Mouse (Mus musculus): ENCODE results near the gene Clasp1. TPM values are rescaled to one million over a fixed set of nuclear protein-coding genes. Genes with fewer than 3 reads are reported as not detected.
A peak's percentile ranks its signal among the peaks of the same experiment; 100 is the strongest.

The Clasp1 gene
- polyA plus RNA-seq, 1 experiment from 2014 or later, result 98.6 TPM

DNA sequence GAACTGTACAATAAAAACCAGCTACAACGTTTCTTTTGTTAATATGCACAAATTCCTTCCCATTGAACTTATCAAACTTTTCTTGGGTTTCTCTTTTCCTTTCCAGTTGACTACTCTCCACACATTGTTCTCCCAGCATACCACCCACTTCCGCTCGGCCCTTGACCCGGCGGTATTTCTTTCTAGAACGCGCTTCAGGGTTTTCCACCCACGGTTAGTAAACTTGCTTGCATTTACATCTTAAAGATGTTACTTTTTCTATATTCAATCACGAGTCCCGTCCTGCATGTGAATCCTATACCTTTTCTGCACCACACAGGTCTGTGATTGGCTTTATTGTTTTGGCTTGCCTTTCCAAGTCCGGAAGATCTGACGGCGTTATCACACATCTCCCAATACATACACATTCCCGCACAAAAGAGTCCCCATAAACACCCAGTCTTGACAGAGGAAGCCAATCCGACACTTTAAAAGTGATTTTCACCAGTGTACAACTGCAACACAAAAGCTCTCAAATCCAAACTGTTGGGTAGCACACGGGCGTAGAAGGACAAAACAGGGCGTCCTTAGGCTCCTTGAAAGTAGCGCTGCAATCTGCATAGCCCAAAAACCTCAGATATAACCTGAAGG is 616 bp upstream of the Clasp1 start:
- Histone ChIP-seq H3K27me3 (ENCODE audit: control insufficient read depth, insufficient read depth, low read length) (no peaks in the 10 kb centered on the region), H3K4me2 (ENCODE audit: low read depth) (peak overlapping the region; percentile 64), H3K9me3 (ENCODE audit: control insufficient read depth, low read length) (no peaks in the 10 kb centered on the region), H3K36me3 (ENCODE audit: control insufficient read depth, insufficient read depth, low read length) (no peaks in the 10 kb centered on the region), H3K27ac (ENCODE audit: low read depth, low read length) (peak overlapping the region; percentile 90), H3K9ac (ENCODE audit: low read length) (peak overlapping the region; percentile 76), H3K4me3 (ENCODE audit: low read depth, low read length) (peak overlapping the region; percentile 94), H3K4me1 (ENCODE audit: control insufficient read depth, insufficient read depth, low read length) (peaks cover 6% of the 10 kb centered on the region; the same call in 1 of the 2 replicates)
- ATAC-seq (ENCODE audit: insufficient read depth, low FRiP score, low TSS enrichment) (0 out of 2 replicates have a peak, but pooled peaks have one; percentile 33), DNase-seq (ENCODE audit: low spot score) (peak; percentile 72)
- WGBS, result under 1% methylated on average over 19 of the region's 19 CpGs

DNA sequence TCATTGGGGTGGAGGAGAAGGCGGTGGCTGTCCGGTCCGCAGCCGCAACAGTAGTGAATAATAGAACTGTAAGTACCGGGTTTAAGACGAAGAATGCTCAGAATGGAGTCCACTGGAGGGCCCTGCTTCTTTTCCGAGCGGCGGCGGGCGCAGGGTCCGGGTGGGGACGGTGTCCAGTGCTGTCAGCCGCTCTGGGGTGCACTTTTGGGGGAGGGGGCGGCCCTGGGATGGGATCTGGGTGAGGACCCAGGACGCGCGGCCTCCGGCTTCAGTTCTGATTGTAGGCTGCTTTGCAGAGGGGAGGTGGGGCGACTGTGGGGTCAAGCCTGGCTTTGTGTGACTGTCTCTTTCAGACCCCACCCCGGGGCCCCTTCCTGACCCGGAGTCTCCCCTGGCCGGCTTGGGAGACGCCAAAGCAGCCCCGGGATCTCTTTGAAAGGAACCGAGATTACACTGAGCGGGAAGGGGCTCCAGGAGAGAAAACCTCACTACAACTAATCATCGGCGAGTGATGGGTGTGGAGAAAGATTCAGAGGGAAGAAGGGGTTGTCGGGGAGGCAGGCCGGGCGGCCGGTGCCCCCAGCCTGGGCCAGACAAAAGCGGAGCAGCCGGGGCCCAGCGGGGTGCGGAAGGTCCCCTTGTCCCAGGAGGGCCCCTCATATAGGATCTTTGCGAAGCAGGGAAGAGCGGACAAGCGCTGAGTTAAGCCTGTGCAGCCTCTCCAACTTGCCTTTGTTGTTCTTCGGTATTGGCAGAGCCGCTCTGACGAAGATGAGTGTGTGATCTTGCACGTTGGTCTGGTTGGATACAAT is 802 bp downstream of the Clasp1 start:
- ATAC-seq (ENCODE audit: insufficient read depth, low FRiP score, low TSS enrichment) (peak; percentile 61), DNase-seq (ENCODE audit: low spot score) (peak; percentile 64)
- WGBS, result under 1% methylated on average over 43 of the region's 44 CpGs
- Histone ChIP-seq H3K27me3 (ENCODE audit: control insufficient read depth, insufficient read depth, low read length) (no peaks in the 10 kb centered on the region), H3K4me2 (ENCODE audit: low read depth) (peak overlapping the region; percentile 64), H3K4me3 (ENCODE audit: low read depth, low read length) (peak overlapping the region; percentile 94), H3K9ac (ENCODE audit: low read length) (peak overlapping the region; percentile 81), H3K9me3 (ENCODE audit: control insufficient read depth, low read length) (no peaks in the 10 kb centered on the region), H3K27ac (ENCODE audit: low read depth, low read length) (peak overlapping the region; percentile 90), H3K4me1 (ENCODE audit: control insufficient read depth, insufficient read depth, low read length) (peaks cover 6% of the 10 kb centered on the region; the same call in 1 of the 2 replicates), H3K36me3 (ENCODE audit: control insufficient read depth, insufficient read depth, low read length) (no peaks in the 10 kb centered on the region)

DNA sequence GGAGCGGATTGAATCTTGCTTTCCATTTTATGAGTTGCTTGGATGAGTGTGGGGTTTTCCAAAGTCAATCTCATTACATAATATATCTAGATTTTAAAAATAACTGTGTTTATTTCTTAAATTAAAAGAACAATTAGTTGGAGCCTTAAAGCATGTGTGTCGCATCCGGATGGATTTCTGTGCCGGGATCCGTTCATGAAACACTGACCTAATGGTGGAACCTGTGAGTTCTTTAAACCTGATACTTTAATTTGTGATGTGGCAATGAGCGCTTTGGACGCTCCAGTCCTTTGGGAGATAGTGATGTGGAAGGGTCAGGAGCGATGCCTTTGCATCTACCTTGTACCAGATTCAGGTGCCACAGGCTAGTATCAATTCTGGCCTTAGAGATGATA is 1.4 kb downstream of the Clasp1 start:
- no peak for ATAC-seq (ENCODE audit: insufficient read depth, low FRiP score, low TSS enrichment)
- peaks cover 6% of the 10 kb centered on the region; the same call in 1 of the 2 replicates for H3K4me1 ChIP-seq (ENCODE audit: control insufficient read depth, insufficient read depth, low read length)
- H3K27me3 ChIP-seq (ENCODE audit: control insufficient read depth, insufficient read depth, low read length), result no peaks in the 10 kb centered on the region
- H3K4me2 ChIP-seq (ENCODE audit: low read depth), result peak overlapping the region; percentile 64
- WGBS, result 20% methylated on average over 8 of the region's 8 CpGs
- no peaks in the 10 kb centered on the region for H3K36me3 ChIP-seq (ENCODE audit: control insufficient read depth, insufficient read depth, low read length)
- no peaks in the 10 kb centered on the region for H3K9me3 ChIP-seq (ENCODE audit: control insufficient read depth, low read length)
- no peak for DNase-seq (ENCODE audit: low spot score)
- peak overlapping the region; percentile 90; the same call in 1 of the 2 replicates for H3K27ac ChIP-seq (ENCODE audit: low read depth, low read length)
- peak overlapping the region; percentile 81 for H3K9ac ChIP-seq (ENCODE audit: low read length)
- H3K4me3 ChIP-seq (ENCODE audit: low read depth, low read length), result peak overlapping the region; percentile 94

DNA sequence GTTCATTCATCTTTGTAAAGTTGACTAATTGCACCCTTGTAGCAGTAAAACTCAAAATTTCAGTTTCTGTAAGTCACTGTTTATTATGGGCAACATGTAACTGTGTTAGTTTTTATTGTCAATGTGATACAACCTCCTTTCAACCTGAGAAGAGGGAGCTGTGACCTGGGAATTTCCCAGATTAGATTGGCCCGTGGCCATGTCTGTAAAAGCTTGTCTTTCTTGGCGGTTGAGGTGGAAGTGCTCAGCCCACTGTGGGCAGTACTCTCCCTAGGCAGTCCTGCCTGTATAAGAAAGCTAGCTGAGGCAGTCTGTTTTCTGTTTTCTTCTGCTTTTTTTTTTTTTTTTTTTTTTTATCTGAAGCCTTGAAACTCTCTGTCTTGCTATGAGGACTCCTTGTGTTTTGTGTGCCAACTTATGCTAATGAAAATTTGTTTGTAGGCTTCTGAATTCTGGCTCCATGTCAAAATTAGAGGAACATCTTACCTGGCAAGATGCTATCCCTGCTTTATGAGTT is 2.1 kb downstream of the Clasp1 start:
- Histone ChIP-seq H3K27ac (ENCODE audit: low read depth, low read length) (no peak overlapping the region), H3K4me2 (ENCODE audit: low read depth) (peak overlapping the region; percentile 64), H3K9ac (ENCODE audit: low read length) (no peak overlapping the region; the same call in 1 of the 2 replicates), H3K4me3 (ENCODE audit: low read depth, low read length) (peak overlapping the region; percentile 94), H3K4me1 (ENCODE audit: control insufficient read depth, insufficient read depth, low read length) (peaks cover 6% of the 10 kb centered on the region; the same call in 1 of the 2 replicates), H3K27me3 (ENCODE audit: control insufficient read depth, insufficient read depth, low read length) (no peaks in the 10 kb centered on the region), H3K9me3 (ENCODE audit: control insufficient read depth, low read length) (no peaks in the 10 kb centered on the region), H3K36me3 (ENCODE audit: control insufficient read depth, insufficient read depth, low read length) (no peaks in the 10 kb centered on the region)
- ATAC-seq (ENCODE audit: insufficient read depth, low FRiP score, low TSS enrichment) (no peak), DNase-seq (ENCODE audit: low spot score) (no peak)
- 82% methylated on average over 2 of the region's 2 CpGs for WGBS

DNA sequence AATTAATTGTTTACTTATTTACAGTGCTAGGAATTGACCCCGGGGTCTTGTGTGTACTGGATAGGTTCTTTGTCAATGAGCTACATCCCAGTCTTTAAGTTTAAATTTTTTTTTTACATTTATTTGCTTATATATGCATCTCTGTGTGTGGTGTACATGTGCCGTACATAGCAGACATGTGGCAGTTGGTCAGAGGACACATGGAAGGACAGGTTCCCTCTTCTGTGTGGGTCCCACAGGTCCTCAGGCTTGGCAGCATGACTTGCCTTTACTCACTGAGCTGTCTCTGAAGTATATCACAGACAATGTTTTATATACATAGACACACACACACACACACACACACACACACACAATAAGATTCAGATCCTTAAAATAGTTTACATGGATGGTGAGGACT is 3.4 kb downstream of the Clasp1 start:
- Histone ChIP-seq H3K4me2 (ENCODE audit: low read depth) (no peak overlapping the region), H3K9ac (ENCODE audit: low read length) (no peak overlapping the region), H3K9me3 (ENCODE audit: control insufficient read depth, low read length) (no peaks in the 10 kb centered on the region), H3K4me1 (ENCODE audit: control insufficient read depth, insufficient read depth, low read length) (peaks cover 6% of the 10 kb centered on the region; the same call in 1 of the 2 replicates), H3K4me3 (ENCODE audit: low read depth, low read length) (no peak overlapping the region), H3K36me3 (ENCODE audit: control insufficient read depth, insufficient read depth, low read length) (no peaks in the 10 kb centered on the region), H3K27me3 (ENCODE audit: control insufficient read depth, insufficient read depth, low read length) (no peaks in the 10 kb centered on the region), H3K27ac (ENCODE audit: low read depth, low read length) (no peak overlapping the region)
- ATAC-seq (ENCODE audit: insufficient read depth, low FRiP score, low TSS enrichment), result no peak
- no peak for DNase-seq (ENCODE audit: low spot score)
- WGBS, result 94% methylated on average over 2 of the region's 2 CpGs

DNA sequence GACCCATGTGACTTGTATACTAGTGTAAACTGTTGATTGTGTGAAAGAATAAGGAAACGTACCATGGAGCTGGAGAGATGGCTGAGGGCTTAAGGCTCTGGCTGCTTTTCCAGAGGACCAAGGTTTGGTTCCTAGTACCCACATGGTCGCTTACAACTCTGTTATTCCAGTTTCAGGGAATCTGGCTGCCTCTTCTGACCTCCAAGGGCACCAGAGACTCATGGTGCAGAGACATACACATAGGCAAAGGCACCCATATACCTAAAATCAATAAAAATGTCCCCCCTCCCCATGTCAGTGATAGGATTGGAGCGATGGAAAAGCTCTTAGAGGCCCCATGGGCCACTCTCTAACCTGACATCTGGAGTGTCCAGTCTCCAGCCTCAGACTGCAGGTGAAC is 5.1 kb downstream of the Clasp1 start:
- no peak overlapping the region for H3K4me3 ChIP-seq (ENCODE audit: low read depth, low read length)
- H3K36me3 ChIP-seq (ENCODE audit: control insufficient read depth, insufficient read depth, low read length), result no peaks in the 10 kb centered on the region
- H3K27me3 ChIP-seq (ENCODE audit: control insufficient read depth, insufficient read depth, low read length), result no peaks in the 10 kb centered on the region
- H3K27ac ChIP-seq (ENCODE audit: low read depth, low read length), result no peak overlapping the region
- H3K9me3 ChIP-seq (ENCODE audit: control insufficient read depth, low read length), result no peaks in the 10 kb centered on the region
- no peak overlapping the region for H3K4me2 ChIP-seq (ENCODE audit: low read depth)
- DNase-seq (ENCODE audit: low spot score) (no peak), ATAC-seq (ENCODE audit: insufficient read depth, low FRiP score, low TSS enrichment) (no peak)
- H3K4me1 ChIP-seq (ENCODE audit: control insufficient read depth, insufficient read depth, low read length), result peaks cover 6% of the 10 kb centered on the region; the same call in 1 of the 2 replicates
- H3K9ac ChIP-seq (ENCODE audit: low read length), result no peak overlapping the region
- WGBS, result 92% methylated on average over 3 of the region's 3 CpGs

DNA sequence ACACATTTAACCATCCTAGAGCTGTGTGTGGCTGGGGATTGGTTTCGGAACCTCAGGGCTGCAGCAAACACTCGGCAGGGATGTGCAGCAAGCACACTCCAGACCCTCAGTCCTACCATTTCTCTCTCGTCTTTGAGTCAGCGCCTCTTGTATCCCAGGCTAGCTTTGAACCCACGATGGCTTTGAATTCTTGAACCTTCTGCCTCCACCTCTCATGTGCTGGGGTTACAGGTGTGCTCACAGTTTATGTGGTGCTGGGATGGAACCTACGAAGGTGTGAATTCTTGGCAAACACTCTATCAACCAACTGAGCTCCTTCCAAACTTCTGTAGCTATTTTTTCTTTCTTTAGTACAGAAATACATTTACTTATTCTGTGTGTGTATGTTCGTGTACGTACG is 9.0 kb downstream of the Clasp1 start:
- Histone ChIP-seq H3K36me3 (ENCODE audit: control insufficient read depth, insufficient read depth, low read length) (no peaks in the 10 kb centered on the region), H3K4me1 (ENCODE audit: control insufficient read depth, insufficient read depth, low read length) (no peaks in the 10 kb centered on the region), H3K4me3 (ENCODE audit: low read depth, low read length) (no peak overlapping the region), H3K4me2 (ENCODE audit: low read depth) (no peak overlapping the region), H3K27me3 (ENCODE audit: control insufficient read depth, insufficient read depth, low read length) (no peaks in the 10 kb centered on the region), H3K27ac (ENCODE audit: low read depth, low read length) (no peak overlapping the region), H3K9me3 (ENCODE audit: control insufficient read depth, low read length) (no peaks in the 10 kb centered on the region), H3K9ac (ENCODE audit: low read length) (no peak overlapping the region)
- ATAC-seq (ENCODE audit: insufficient read depth, low FRiP score, low TSS enrichment), result no peak
- no peak for DNase-seq (ENCODE audit: low spot score)
- whole genome bisulfite sequencing, result 97% methylated on average over 9 of the region's 9 CpGs

DNA sequence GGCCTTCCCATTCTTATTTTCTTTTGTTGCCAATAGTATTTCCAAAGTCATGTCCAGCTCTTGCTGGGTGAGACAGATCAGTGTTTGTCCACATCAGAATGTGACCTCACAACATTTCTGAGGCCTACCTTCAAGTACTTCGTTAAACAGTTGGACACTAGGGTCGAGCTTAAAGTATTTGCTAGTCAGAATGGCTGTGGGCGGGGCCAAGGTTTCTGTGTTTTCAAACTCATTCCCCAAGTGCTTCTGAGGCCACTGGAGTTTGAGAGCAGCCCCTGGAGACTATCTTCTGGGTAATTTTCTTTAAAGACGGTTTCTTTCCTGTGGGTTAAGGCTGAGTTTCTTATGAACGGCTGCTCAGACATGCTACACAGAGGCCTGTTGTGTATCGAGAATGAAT is 9.7 kb downstream of the Clasp1 start:
- Histone ChIP-seq H3K4me2 (ENCODE audit: low read depth) (no peak overlapping the region), H3K4me1 (ENCODE audit: control insufficient read depth, insufficient read depth, low read length) (no peaks in the 10 kb centered on the region), H3K36me3 (ENCODE audit: control insufficient read depth, insufficient read depth, low read length) (no peaks in the 10 kb centered on the region), H3K9me3 (ENCODE audit: control insufficient read depth, low read length) (no peaks in the 10 kb centered on the region), H3K27ac (ENCODE audit: low read depth, low read length) (no peak overlapping the region), H3K9ac (ENCODE audit: low read length) (no peak overlapping the region), H3K4me3 (ENCODE audit: low read depth, low read length) (no peak overlapping the region), H3K27me3 (ENCODE audit: control insufficient read depth, insufficient read depth, low read length) (no peaks in the 10 kb centered on the region)
- DNase-seq (ENCODE audit: low spot score) (no peak), ATAC-seq (ENCODE audit: insufficient read depth, low FRiP score, low TSS enrichment) (no peak)
- WGBS, result 80% methylated on average over 6 of the region's 6 CpGs

Measured in neural tube, embryonic 11.5 days (tissue).